Mouse (Mus musculus) gastrocnemius, adult 18-20 months (tissue): Measurements from ENCODE around the gene Tecpr1. TPM values are rescaled to one million over a fixed set of nuclear protein-coding genes. Genes with fewer than 3 reads are reported as not detected.

ENCODE experiments used
- DNase-seq: peaks from one replicate; pipeline ENCODE4 v3.0.0; 2021; ENCODE audit warnings: low spot score
- total RNA-seq, 2 experiments: library from RNA; stranded (reverse); gene quantifications; 2 replicates each; pipeline ENCODE4 v1.2.3; 2021

The Tecpr1 gene
- total RNA-seq, 2 experiments from 2014 or later, result 14.1 to 16.0 TPM

DNA sequence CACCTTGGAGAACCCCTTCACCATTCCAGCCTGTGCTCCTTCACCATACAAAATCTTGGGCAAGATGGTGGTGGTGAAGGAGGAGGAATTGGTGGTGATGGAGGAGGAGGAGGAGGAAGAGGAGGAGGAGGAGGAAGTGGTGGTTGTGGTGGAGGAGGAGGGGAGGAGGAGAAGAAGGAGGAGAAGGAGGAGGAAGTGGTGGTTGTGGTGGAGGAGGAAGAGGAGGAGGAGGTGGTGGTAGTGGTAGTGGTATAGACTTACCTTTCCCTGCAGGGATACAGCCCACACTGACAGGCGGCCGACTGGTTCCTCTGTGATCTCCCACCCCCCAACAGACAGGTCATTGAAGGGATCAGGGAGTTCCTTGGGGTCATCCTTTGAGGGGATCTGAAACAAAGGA, 7.4 kb downstream of the Tecpr1 start:
- DNase-seq, result no peak

- peak; percentile 40 for DNase-seq
These were observed 9.0 kb downstream of the Tecpr1 start for GRCm38 (mm10) chr5:144214453-144214852.

- DNase-seq, result peak; percentile 51
These were observed 15.9 kb downstream of the Tecpr1 start for GRCm38 (mm10) chr5:144207478-144207877.

- DNase-seq, result no peak
These were observed 17.3 kb downstream of the Tecpr1 start for GRCm38 (mm10) chr5:144206069-144206468.

DNA sequence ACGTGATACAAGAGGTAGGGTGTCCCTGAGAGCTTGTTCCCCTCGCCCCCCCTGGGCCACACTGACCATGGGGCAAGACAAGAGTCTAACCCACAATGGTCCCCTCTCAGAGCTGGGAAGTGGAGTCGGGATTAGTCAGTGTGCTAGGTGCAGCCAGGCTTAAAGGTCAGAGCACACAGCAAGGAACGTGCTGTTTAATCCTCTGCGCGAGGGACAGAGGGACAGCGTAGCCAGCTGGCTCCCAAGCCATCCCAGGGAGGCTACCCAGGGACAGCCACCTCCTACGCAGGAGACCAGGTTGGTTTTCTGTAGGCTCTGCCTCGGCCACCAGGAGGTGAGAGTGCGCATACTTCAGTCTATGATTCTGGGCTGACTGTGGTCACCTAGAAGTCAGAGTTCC, 18.5 kb downstream of the Tecpr1 start:
- DNase-seq, result no peak

DNA sequence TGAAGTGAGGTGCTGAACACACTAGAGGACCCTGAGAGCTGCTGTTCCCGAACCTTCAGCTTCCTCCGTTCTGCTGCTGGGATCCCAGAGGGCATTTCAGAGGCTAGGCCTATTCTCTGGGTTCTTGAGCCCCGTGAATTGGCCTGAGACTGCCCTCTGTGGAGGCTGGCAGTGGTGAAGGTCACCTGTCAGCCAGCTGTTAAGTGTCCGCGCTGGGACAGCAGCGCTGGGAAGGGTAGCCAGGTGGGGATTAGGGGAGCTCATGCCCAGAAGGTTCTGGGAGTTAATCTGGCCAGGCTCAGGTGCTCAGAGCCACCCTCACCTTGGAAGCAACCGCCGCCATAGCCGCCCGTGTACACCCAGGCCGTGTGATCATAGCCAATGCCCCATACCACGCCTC, 19.1 kb downstream of the Tecpr1 start:
- DNase-seq, result no peak

- peak; percentile 76 for DNase-seq
These were observed 19.9 kb downstream of the Tecpr1 start for GRCm38 (mm10) chr5:144203398-144203959.

GRCm38 (mm10) chr5:144202430-144202829, 21.0 kb downstream of the Tecpr1 start:
- no peak for DNase-seq

DNA sequence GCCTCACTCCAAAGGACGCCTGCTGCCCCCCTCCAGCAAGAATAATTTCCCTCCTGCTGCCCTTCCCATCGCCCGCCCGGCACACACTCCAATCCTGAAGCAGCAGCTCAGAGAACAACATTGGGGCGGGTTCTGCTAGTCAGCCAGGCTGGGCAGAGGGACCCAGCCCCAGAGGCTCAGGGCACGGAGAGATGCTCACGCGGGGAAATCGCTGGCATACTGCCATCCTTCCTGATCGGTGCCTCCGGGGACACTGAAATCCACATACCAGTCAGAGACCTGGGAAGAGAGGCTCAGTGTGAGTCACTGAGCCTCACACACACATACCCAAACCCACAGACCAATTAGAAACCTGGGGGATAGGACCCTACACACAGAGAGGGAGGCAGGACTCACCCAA, 22.8 kb downstream of the Tecpr1 start:
- no peak for DNase-seq

GRCm38 (mm10) chr5:144195567-144195966, 27.8 kb downstream of the Tecpr1 start:
- DNase-seq, result no peak

DNA sequence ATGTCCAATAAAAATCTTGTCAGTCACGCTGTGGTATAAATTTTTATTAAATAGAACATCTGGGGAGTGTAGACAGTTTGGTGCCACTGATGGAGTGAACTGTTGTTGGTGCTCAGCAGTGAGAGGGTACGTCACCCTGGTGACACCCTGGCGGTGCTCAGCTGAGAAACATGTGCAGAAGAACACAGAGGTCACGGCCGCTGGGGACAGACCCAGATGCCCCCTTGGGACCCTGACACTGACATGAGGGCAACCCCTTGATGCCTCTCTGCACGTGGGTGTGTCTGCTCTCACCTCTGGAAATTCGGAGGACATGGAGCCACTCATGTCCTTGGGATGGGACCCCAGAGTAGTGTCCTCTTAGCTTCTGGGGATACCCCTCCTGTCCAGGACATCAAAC, 29.0 kb downstream of the Tecpr1 start:
- DNase-seq, result no peak

DNA sequence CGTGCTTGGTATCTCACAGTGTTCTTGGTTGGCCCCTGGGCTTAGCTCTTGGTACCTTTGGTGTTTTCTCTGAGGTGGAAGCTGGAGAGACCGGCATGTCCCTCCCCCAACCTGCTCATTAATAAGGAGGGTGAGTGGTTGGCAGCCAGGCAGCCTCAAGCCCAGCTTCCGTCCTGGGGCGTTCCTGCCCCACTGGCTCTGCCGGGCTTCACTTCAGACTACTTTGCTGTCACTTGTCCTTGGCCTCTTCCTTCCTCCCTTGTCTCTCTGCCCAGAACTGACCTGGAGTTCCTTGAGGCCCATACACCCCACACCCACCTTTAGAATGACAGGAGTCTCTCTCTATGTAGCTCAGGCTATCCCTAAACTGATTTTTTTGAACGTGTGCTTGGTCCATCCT, 30.7 kb downstream of the Tecpr1 start:
- DNase-seq, result no peak

DNA sequence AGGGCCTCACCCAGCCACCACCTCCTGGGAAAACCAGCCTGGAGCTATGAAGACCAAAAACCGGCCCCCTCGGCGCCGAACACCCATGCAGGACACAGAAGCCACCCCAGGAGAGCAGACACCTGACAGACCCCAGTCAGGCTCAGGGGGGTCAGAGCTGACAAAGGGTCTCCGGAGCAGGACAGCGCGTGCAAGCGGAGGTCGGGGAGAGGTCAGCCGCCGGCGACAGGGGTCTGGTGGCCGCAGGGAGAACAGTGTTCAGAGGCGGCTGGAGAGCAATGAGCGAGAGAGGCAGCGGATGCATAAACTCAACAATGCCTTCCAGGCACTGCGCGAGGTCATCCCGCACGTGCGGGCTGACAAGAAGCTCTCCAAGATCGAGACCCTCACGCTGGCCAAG, 32.4 kb downstream of the Tecpr1 start:
- DNase-seq, result no peak

GRCm38 (mm10) chr5:144189950-144190583, 33.3 kb downstream of the Tecpr1 start, which contains the start of gene Bhlha15:
Gene Bhlha15, plus strand, starts transcription at chr5:144190286.
- DNase-seq, result no peak

- DNase-seq, result no peak
These were observed 34.1 kb downstream of the Tecpr1 start for GRCm38 (mm10) chr5:144189327-144189726.

- DNase-seq, result no peak
These were observed 35.0 kb downstream of the Tecpr1 start for GRCm38 (mm10) chr5:144188422-144188821.

DNA sequence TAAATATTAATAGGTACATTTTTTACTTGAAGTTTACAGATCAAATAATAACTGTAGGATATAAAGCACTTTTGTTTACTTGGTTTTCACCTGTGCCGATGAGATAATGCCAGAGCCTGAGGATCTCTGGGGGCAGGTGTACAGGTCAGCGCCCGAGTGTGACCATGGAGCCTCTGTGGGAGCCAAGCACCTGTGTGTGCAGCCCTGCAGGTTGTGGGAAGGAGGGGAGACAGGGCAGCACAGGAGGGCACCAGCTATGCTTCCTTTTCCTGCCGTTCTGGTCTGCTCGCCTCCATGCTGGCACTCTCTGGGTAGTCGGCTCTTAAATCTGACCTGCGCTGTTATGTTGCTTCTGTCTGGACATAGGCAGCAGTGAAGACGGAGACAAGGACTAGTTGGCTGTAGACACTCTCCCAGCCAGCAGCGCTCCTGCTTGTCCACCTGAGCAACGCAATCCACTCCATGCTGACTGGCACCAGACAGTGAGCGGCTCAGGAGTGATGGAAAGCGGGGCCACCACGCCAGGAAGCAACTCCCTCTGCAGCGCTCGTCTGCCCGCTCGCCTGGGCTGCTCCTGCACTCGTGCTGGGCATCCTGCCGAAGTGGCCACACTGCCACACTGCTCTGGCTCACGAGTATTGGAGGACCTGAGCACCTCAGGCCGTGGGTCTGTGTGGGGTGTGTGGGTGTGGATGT, 38.9 kb downstream of the Tecpr1 start:
- no peak for DNase-seq

- DNase-seq, result peak; percentile 82
These were observed 39.6 kb downstream of the Tecpr1 start for GRCm38 (mm10) chr5:144183647-144184335.

GRCm38 (mm10) chr5:144183248-144183559, 40.2 kb downstream of the Tecpr1 start:
- DNase-seq, result no peak

DNA sequence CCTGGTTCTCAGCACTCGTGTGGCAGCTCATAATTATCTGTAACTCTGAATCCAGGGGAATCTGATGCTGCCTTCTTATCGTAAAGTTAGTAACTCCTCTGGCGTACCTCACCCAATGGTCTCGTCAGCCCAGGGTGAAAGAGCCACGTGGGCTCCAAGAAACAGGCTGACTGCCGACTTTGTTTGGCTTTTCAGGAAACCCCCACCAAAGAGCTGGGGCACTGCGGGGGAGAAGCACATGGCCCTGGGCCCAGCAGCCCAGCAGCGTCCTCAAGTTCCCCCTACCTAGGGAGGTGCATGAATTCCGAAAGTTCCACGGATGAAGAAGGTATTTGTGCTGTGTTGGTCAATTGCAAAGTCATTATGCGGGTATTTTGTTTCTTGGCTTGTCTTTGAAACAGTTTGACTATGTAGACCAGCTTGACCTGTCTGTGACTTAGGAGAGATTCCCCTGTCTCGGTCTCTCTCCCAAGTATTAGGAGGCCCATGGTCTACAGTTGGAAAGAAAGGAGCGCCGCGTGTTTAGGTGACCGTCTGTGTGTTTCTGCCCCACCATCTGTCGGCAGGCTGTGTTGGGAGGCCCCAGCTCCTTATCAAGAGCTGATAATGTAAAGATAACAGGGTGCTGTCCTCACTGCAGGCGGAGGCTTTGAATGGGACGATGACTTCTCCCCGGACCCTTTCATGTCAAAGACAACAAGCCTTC, 40.7 kb downstream of the Tecpr1 start:
- DNase-seq, result no peak

- no peak for DNase-seq
These were observed 42.2 kb downstream of the Tecpr1 start for GRCm38 (mm10) chr5:144181249-144181648.

- DNase-seq, result no peak
These were observed 45.2 kb downstream of the Tecpr1 start for GRCm38 (mm10) chr5:144178216-144178615.
